Mouse (Mus musculus): ENCODE measurements at regions not wholly inside any gene's neighbourhood (a gene's known extent, or its start where the extent isn't known, plus 50 kb on each side); places are given as distances from the start of the nearest gene placed in this dataset.

DNA sequence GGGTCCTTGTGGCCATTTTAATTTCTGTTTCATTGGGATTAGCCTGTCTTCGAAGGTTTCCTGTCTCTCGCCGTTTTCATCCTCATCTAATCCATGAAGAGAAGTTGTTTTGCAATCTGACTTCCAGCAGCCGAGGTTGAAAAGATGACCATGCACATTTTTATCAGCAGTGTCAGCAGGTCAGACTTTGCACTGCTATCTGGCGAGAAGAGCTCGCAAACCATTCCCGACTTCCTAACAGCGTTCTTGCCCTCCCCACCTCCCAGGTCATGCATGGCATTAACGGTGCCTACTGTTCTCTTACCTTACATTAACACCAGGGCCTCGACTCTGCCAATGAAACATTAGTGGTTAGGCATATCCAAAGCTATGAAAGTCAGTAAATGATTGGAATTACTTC lies 60.1 kb upstream of the Elovl6 start:
- TF ChIP-seq CTCF (IDR thresholded peaks at IDR 0.05; ENCODE audit: low read depth) (no peak), EP300 (IDR thresholded peaks at IDR 0.05; ENCODE audit: low read depth) (no peak)
